Mouse (Mus musculus) limb, embryonic 15.5 days (tissue): ENCODE measurements around the gene Mipep. TPM values are rescaled to one million over a fixed set of nuclear protein-coding genes. Genes with fewer than 3 reads are reported as not detected.

Experiments used
- ATAC-seq: fragments of 200-750 bp; cut with Nextera tagmentation; 2 replicates; pipeline ENCODE4 v1.8.0; 2017; ENCODE audit warnings: low read depth, moderate TSS enrichment; ENCODE audit not compliant: insufficient number of reproducible peaks, low FRiP score, low TSS enrichment
- H3K27ac ChIP-seq: fragments of 300-500 bp; sonication (generic); 2 replicates; pipeline ENCODE4 v1.5.1; 2015; ENCODE audit warnings: moderate library complexity, mild to moderate bottlenecking, inconsistent platforms
- H3K27me3 ChIP-seq: fragments of 300-500 bp; sonication (generic); 2 replicates; pipeline ENCODE4 v1.6.1; 2015; ENCODE audit warnings: inconsistent platforms
- H3K36me3 ChIP-seq: fragments of 300-500 bp; sonication (generic); 2 replicates; pipeline ENCODE4 v1.6.1; 2015; ENCODE audit warnings: inconsistent platforms
- H3K4me1 ChIP-seq: fragments of 300-500 bp; sonication (generic); 2 replicates; pipeline ENCODE4 v1.6.1; 2015; ENCODE audit warnings: inconsistent platforms
- H3K4me2 ChIP-seq: fragments of 300-500 bp; sonication (generic); 2 replicates; pipeline ENCODE4 v1.6.1; 2015; ENCODE audit warnings: mild to moderate bottlenecking, inconsistent platforms
- H3K4me3 ChIP-seq: fragments of 300-500 bp; sonication (generic); 2 replicates; pipeline ENCODE4 v1.5.1; 2015; ENCODE audit warnings: mild to moderate bottlenecking, inconsistent platforms
- H3K9ac ChIP-seq: fragments of 300-500 bp; sonication (generic); 2 replicates; pipeline ENCODE4 v1.6.1; 2015; ENCODE audit warnings: inconsistent platforms
- H3K9me3 ChIP-seq: fragments of 300-500 bp; sonication (generic); 2 replicates; pipeline ENCODE4 v1.6.1; 2016; ENCODE audit warnings: inconsistent platforms
- WGBS: fragments of 180-500 bp; shearing (Covaris S2); methylation state at CpG from one replicate; pipeline ENCODE4 v1.1.7; 2015; 5-methylcytosine and 5-hydroxymethylcytosine counted together
- polyA plus RNA-seq: library from polyadenylated mRNA; unstranded; fragments of >200 nt; fragmentation: Nextera tagmentation; extraction: Ambion mirVana; gene quantifications from 2 replicates; pipeline ENCODE4 v1.2.1, GENCODE M21; 2015

Gene Mipep
- polyA plus RNA-seq, 1 experiment from 2014 or later: 18.4 TPM

- WGBS: 80% methylated on average over 5 of the region's 5 CpGs
- Histone ChIP-seq H3K9ac (no peak overlapping the region), H3K27me3 (no peaks in the 10 kb centered on the region), H3K27ac (no peak overlapping the region), H3K4me1 (no peaks in the 10 kb centered on the region), H3K36me3 (no peaks in the 10 kb centered on the region), H3K4me3 (no peak overlapping the region), H3K4me2 (no peak overlapping the region), H3K9me3 (no peaks in the 10 kb centered on the region)
- no peak for ATAC-seq
Observed at GRCm38 (mm10) chr14:60935705-60936104, 151.3 kb downstream of the Mipep start.

GRCm38 (mm10) chr14:60937481-60938039 is 153.2 kb downstream of the Mipep start:
- 96% methylated on average over 4 of the region's 4 CpGs for WGBS
- H3K9me3 ChIP-seq: no peaks in the 10 kb centered on the region
- H3K27me3 ChIP-seq: no peaks in the 10 kb centered on the region
- no peaks in the 10 kb centered on the region for H3K36me3 ChIP-seq
- no peak overlapping the region for H3K4me2 ChIP-seq
- no peak overlapping the region for H3K4me3 ChIP-seq
- H3K4me1 ChIP-seq: no peaks in the 10 kb centered on the region
- ATAC-seq: no peak
- H3K9ac ChIP-seq: no peak overlapping the region
- no peak overlapping the region for H3K27ac ChIP-seq

Other genes starting within 250 kb of the Mipep start
- gene Spata13, start 150.6 kb upstream of the Mipep start, polyA plus RNA-seq: 10.0 and 13.7 TPM in 2 replicates
- 6.3 and 7.6 TPM in 2 replicates for gene C1qtnf9, start 16.4 kb upstream of the Mipep start, polyA plus RNA-seq